ENCODE assay signal across 9 mouse cellular contexts in genomic region chr11:54026491-54027041, GRCm38 (mm10). TPM values are rescaled to one million over a fixed set of nuclear protein-coding genes. Genes with fewer than 3 reads are reported as not detected.
DNase-seq lines count a peak whose midpoint lies in the region; ATAC-seq lines count a peak whose summit lies in the region.
"Had no signal": no experiment of that assay in that cellular context is flagged by ENCODE, and none has a peak within 500 bp of the region (broad histone marks: within the 10 kb centered on the region; RNA-seq: fewer than 3 reads in every experiment).

No protein-coding gene starts in this region.

- H3K4me3 ChIP-seq in hindbrain, embryonic 14.5 days (replicated peaks; ENCODE audit: low read length) = no peak overlapping the region
- H3K4me3 ChIP-seq in hindbrain, embryonic 11.5 days (ENCODE audit: low read depth, low read length) = no peak overlapping the region
- peak overlapping the region; percentile 88 for H3K4me3 ChIP-seq in liver, embryonic 16.5 days (ENCODE audit: low read depth, low read length)

- WGBS in hindbrain, embryonic 14.5 days = 90% methylated on average over 1 of the region's 1 CpGs
- 77% methylated on average over 1 of the region's 1 CpGs for WGBS in hindbrain, embryonic 11.5 days
- 27% methylated on average over 1 of the region's 1 CpGs for WGBS in liver, embryonic 16.5 days (ENCODE audit: insufficient replicate concordance)

- DNase-seq in hindbrain, embryonic 14.5 days (ENCODE audit: low spot score) = no peak
- DNase-seq in hindbrain, embryonic 11.5 days (ENCODE audit: low spot score) = no peak
- DNase-seq in brain, adult 2 months (ENCODE audit: low read depth, low spot score) = peak; percentile 91
- DNase-seq in cerebellum, postnatal 25 days = peak; percentile 51 to 55
- no peak for DNase-seq in right cerebral cortex, postnatal 10 days (ENCODE audit: low spot score in 2 of 2)
- no peak for DNase-seq in right cerebral cortex, adult 2 months (ENCODE audit: low spot score in 2 of 2)
- DNase-seq: gastrocnemius, postnatal 14 days; right cerebral cortex, postnatal 14 days had no signal

- peaks cover 6% of the 10 kb centered on the region; the same call in 1 of the 2 replicates for H3K4me1 ChIP-seq in hindbrain, embryonic 14.5 days (replicated peaks; ENCODE audit: control insufficient read depth, insufficient read depth, low read length)
- H3K4me1 ChIP-seq in hindbrain, embryonic 11.5 days (replicated peaks; ENCODE audit: control insufficient read depth, insufficient read depth, low read length) = peaks cover 2% of the 10 kb centered on the region; the same call in 1 of the 2 replicates
- peaks cover 55% of the 10 kb centered on the region for H3K4me1 ChIP-seq in liver, embryonic 16.5 days (ENCODE audit: control insufficient read depth, low read depth, low read length)

- no peak overlapping the region for H3K27ac ChIP-seq in hindbrain, embryonic 14.5 days
- H3K27ac ChIP-seq in hindbrain, embryonic 11.5 days (ENCODE audit: low read depth, low read length) = no peak overlapping the region
- H3K27ac ChIP-seq in liver, embryonic 16.5 days (ENCODE audit: low read length) = peak overlapping the region; percentile 97

- H3K36me3 ChIP-seq in hindbrain, embryonic 14.5 days (replicated peaks; ENCODE audit: control insufficient read depth, insufficient read depth) = no peaks in the 10 kb centered on the region
- H3K36me3 ChIP-seq in hindbrain, embryonic 11.5 days (ENCODE audit: control insufficient read depth, insufficient read depth, low read length) = no peaks in the 10 kb centered on the region
- H3K36me3 ChIP-seq in liver, embryonic 16.5 days (ENCODE audit: control insufficient read depth, insufficient read depth) = peaks cover 10% of the 10 kb centered on the region

- no peak overlapping the region for H3K9ac ChIP-seq in hindbrain, embryonic 14.5 days
- no peak overlapping the region for H3K9ac ChIP-seq in hindbrain, embryonic 11.5 days (ENCODE audit: low read depth, low read length)
- peak overlapping the region; percentile 91 for H3K9ac ChIP-seq in liver, embryonic 16.5 days (ENCODE audit: low read depth, low read length)

- H3K27me3 ChIP-seq in hindbrain, embryonic 14.5 days (ENCODE audit: control insufficient read depth, insufficient read depth, low read length) = peaks cover 16% of the 10 kb centered on the region; the same call in 1 of the 2 replicates
- H3K27me3 ChIP-seq in hindbrain, embryonic 11.5 days (ENCODE audit: control insufficient read depth, insufficient read depth, low read length) = peaks cover 17% of the 10 kb centered on the region
- H3K27me3 ChIP-seq in liver, embryonic 16.5 days (ENCODE audit: control insufficient read depth, insufficient read depth, low read depth, low read length) = peaks cover 2% of the 10 kb centered on the region; the same call in 1 of the 2 replicates

- no peaks in the 10 kb centered on the region for H3K9me3 ChIP-seq in hindbrain, embryonic 14.5 days (ENCODE audit: control insufficient read depth, low read length)
- H3K9me3 ChIP-seq in hindbrain, embryonic 11.5 days (ENCODE audit: control insufficient read depth, low read length) = no peaks in the 10 kb centered on the region
- no peaks in the 10 kb centered on the region for H3K9me3 ChIP-seq in liver, embryonic 16.5 days (replicated peaks; ENCODE audit: control insufficient read depth, low read length)

- ATAC-seq in hindbrain, embryonic 14.5 days (ENCODE audit: low FRiP score) = no peak
- ATAC-seq in hindbrain, embryonic 11.5 days (ENCODE audit: low FRiP score) = no peak
- ATAC-seq in liver, embryonic 16.5 days (ENCODE audit: low read depth) = peak; percentile 86

- 0 out of 2 replicates have a peak overlapping the region, but pooled peaks have one; percentile 99 for H3K4me2 ChIP-seq in hindbrain, embryonic 14.5 days (replicated peaks)
- H3K4me2 ChIP-seq in hindbrain, embryonic 11.5 days (replicated peaks; ENCODE audit: low read depth, low read length) = no peak overlapping the region
- peak overlapping the region; percentile 83 for H3K4me2 ChIP-seq in liver, embryonic 16.5 days (ENCODE audit: low read depth, low read length)

RNA-seq across cellular contexts. Expression of gene Slc22a4, which starts 1.3 kb away (rescaled TPM):
- polyA plus RNA-seq in hindbrain, embryonic 14.5 days (2014; fragmentation: Nextera tagmentation; extraction: Ambion mirVana) = 3.4 and 4.0 TPM in 2 replicates
- polyA plus RNA-seq in hindbrain, embryonic 11.5 days (2014; fragmentation: Nextera tagmentation; extraction: Ambion mirVana) = 1.2 and 1.6 TPM in 2 replicates
- polyA plus RNA-seq in liver, embryonic 16.5 days (2015; fragmentation: Nextera tagmentation; extraction: Ambion mirVana) = 34.8 and 39.3 TPM in 2 replicates

RNA-seq across cellular contexts. Expression of gene Pdlim4, which starts 42.2 kb away (rescaled TPM):
- 26.3 and 30.0 TPM in 2 replicates for polyA plus RNA-seq in hindbrain, embryonic 14.5 days (2014; fragmentation: Nextera tagmentation; extraction: Ambion mirVana)
- polyA plus RNA-seq in hindbrain, embryonic 11.5 days (2014; fragmentation: Nextera tagmentation; extraction: Ambion mirVana) = 46.4 and 49.3 TPM in 2 replicates
- polyA plus RNA-seq in liver, embryonic 16.5 days (2015; fragmentation: Nextera tagmentation; extraction: Ambion mirVana) = 3.2 and 4.0 TPM in 2 replicates

RNA-seq across cellular contexts. Expression of gene Slc22a21, which starts 46.4 kb away (rescaled TPM):
- polyA plus RNA-seq in hindbrain, embryonic 14.5 days (2014; fragmentation: Nextera tagmentation; extraction: Ambion mirVana) = 3.1 and 4.6 TPM in 2 replicates
- 2.4 and 2.6 TPM in 2 replicates for polyA plus RNA-seq in hindbrain, embryonic 11.5 days (2014; fragmentation: Nextera tagmentation; extraction: Ambion mirVana)
- polyA plus RNA-seq in liver, embryonic 16.5 days (2015; fragmentation: Nextera tagmentation; extraction: Ambion mirVana) = 0.92 and 1.2 TPM in 2 replicates

Comparison
In these comparisons a context has a peak if more than half of its experiments do, and no peak if none do; other contexts are left out.
1. DNase-seq: peak in brain, adult 2 months (single experiment) and cerebellum, postnatal 25 days (2 of 2); none in hindbrain, embryonic 14.5 days (single experiment), hindbrain, embryonic 11.5 days (single experiment), right cerebral cortex, postnatal 10 days (0 of 2) and right cerebral cortex, adult 2 months (0 of 2).